Mouse (Mus musculus) myocyte (in vitro differentiated cells): ENCODE data around the gene Elovl6.

Experiments used
- CEBPB ChIP-seq: IDR thresholded peaks from 2 replicates; pipeline ENCODE4 v1.6.1; 2011; ENCODE audit warnings: mild to moderate bottlenecking, moderate library complexity; ENCODE audit not compliant: poor library complexity, insufficient read depth, severe bottlenecking
- E2F4 ChIP-seq: IDR thresholded peaks from one replicate; pipeline ENCODE4 v1.6.1; 2011; ENCODE audit warnings: mild to moderate bottlenecking, control low read depth, moderate library complexity; ENCODE audit not compliant: insufficient read depth
- MAX ChIP-seq: IDR thresholded peaks from one replicate; pipeline ENCODE4 v1.6.1; 2011; ENCODE audit warnings: low read depth, mild to moderate bottlenecking, control low read depth
- MYOD1 ChIP-seq, 3 experiments: IDR thresholded peaks; one replicate each; pipeline ENCODE4 v1.6.1; 2011; ENCODE audit warnings: control low read depth in 2 of 3, low read depth in 2 of 3, mild to moderate bottlenecking in 2 of 3, moderate library complexity in 1 of 3; ENCODE audit not compliant: insufficient read length in 2 of 3, control insufficient read depth in 1 of 3
- MYOG ChIP-seq, 3 experiments: IDR thresholded peaks; one replicate each; pipeline ENCODE4 v1.6.1; 2011; ENCODE audit warnings: control low read depth in 2 of 3, low read depth in 2 of 3, mild to moderate bottlenecking in 2 of 3; ENCODE audit not compliant: insufficient read length in 2 of 3, control insufficient read depth in 1 of 3, insufficient read depth in 1 of 3
- POLR2A ChIP-seq: IDR thresholded peaks from one replicate; pipeline ENCODE4 v1.6.1; 2011; ENCODE audit warnings: low read depth, mild to moderate bottlenecking, control low read depth, moderate library complexity; ENCODE audit not compliant: insufficient read length
- REST ChIP-seq: IDR thresholded peaks from one replicate; pipeline ENCODE4 v1.6.1; 2011; ENCODE audit warnings: mild to moderate bottlenecking, control low read depth, moderate library complexity; ENCODE audit not compliant: insufficient read depth, insufficient read length
- SRF ChIP-seq: IDR thresholded peaks from one replicate; pipeline ENCODE4 v1.6.1; 2011; ENCODE audit warnings: low read depth; ENCODE audit not compliant: control insufficient read depth, insufficient read length
- TCF3 ChIP-seq: IDR thresholded peaks from one replicate; pipeline ENCODE4 v1.6.1; 2011; ENCODE audit warnings: low read depth, control low read depth; ENCODE audit not compliant: insufficient read length
- USF1 ChIP-seq: IDR thresholded peaks from one replicate; pipeline ENCODE4 v1.6.1; 2011; ENCODE audit warnings: low read depth, mild to moderate bottlenecking, control low read depth, moderate library complexity

- TF ChIP-seq SRF (no peak), TCF3 (no peak), E2F4 (no peak), CEBPB (no peak), MAX (no peak), REST (no peak), POLR2A (no peak), MYOD1 (IDR thresholded peaks at IDR 0.05; ENCODE audit: control insufficient read depth in 1 of 3, insufficient read length in 2 of 3, low read depth in 2 of 3) (no peak), MYOG (IDR thresholded peaks at IDR 0.05; ENCODE audit: control insufficient read depth in 1 of 3, insufficient read depth in 1 of 3, insufficient read length in 2 of 3, low read depth in 2 of 3) (no peak), USF1 (no peak)
Measured at GRCm38 (mm10) chr3:129639701-129640100, 107.5 kb downstream of the Elovl6 start.
